Mouse (Mus musculus): Measurements from ENCODE around the gene Nle1. TPM values are rescaled to one million over a fixed set of nuclear protein-coding genes. Genes with fewer than 3 reads are reported as not detected.
A peak's percentile ranks its signal among the peaks of the same experiment; 100 is the strongest.

The Nle1 gene
- polyA plus RNA-seq, 1 experiment from 2014 or later, result 10.8 TPM

DNA sequence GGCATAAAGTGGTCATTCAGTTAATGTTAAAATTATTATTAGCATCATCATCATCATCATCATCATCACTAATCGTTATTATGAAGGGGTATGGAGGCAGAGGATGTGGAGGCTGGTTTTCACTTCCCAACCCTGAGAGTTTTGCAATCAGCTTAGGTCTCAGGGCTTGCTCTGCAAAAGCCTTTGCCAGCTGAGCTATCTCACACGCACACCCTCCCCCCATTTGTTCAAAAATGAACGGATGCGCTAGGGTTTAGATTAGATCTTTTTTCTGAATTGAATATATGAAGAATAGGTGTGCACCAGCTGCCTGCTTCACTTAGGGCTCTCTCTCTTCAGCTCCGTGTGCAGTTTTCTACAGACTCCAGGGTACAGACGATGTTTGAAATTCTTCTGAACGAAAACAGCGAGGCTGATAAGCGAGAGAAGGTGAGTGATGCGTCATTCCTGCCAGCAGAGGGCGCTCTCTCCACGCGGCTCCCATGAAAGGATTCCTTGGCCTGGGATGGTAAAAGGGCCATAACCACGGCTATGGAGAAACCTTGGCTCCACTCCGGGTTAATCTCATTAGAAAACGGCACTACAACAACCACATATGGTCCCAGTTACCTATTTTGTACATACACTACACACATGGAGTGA lies 6.6 kb upstream of the Nle1 start:
- no peak overlapping the region for H3K27ac ChIP-seq (ENCODE audit: low read length)
- DNase-seq (ENCODE audit: low spot score) (peak; percentile 73), ATAC-seq (peak; percentile 57)
- H3K36me3 ChIP-seq (ENCODE audit: insufficient read depth, low read length), result no peaks in the 10 kb centered on the region
- H3K4me3 ChIP-seq (ENCODE audit: low read depth, low read length), result no peak overlapping the region
- no peaks in the 10 kb centered on the region for H3K27me3 ChIP-seq (replicated peaks; ENCODE audit: insufficient read depth, low read length)
- H3K9ac ChIP-seq (replicated peaks; ENCODE audit: low read depth), result no peak overlapping the region
- TF ChIP-seq EP300 (IDR thresholded peaks at IDR 0.05) (no peak), CTCF (IDR thresholded peaks at IDR 0.05) (peak; percentile 99)
- no peaks in the 10 kb centered on the region for H3K4me1 ChIP-seq (ENCODE audit: insufficient read depth, low read depth, low read length)
- H3K9me3 ChIP-seq (ENCODE audit: low read length), result no peaks in the 10 kb centered on the region
- WGBS, result 4% methylated on average over 16 of the region's 16 CpGs
- no peak overlapping the region for H3K4me2 ChIP-seq (replicated peaks; ENCODE audit: low read depth, low read length)

DNA sequence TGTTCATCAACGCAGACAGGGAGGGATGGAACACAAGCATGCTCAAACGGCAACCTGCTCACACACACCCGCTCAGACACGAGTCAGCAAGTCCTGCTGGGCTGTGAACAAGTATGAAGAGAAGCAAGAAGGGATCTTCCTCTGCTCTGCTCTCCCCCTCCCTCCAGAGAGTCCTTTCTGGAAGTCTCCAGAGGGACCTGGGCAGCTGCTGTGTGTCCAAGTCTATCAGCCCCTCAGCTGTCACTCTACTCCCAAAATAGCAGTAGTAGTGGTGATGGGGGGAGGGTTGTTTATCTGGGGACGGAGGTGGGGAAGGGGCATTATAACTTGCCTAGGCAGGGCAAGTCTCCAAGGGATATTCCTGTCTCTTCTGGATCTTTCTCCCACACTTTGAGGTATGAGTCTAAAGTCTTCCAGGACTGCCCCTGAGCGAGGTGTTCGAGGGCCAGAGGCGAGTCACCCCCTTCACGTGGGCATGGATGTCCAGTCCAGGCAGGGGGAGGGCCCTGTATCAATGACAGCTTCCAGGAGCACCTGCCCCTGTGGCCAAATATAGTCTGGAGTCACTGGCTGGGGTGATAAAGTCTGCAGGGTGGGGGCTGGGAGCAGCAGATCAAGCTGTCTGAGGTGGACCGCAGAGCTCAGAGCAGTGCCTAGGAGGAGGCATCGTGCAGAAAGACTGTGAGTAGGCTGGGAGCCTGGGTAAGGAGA lies 2.6 kb upstream of the Nle1 start:
- Histone ChIP-seq H3K4me2 (replicated peaks; ENCODE audit: low read depth, low read length) (no peak overlapping the region), H3K4me1 (ENCODE audit: insufficient read depth, low read depth, low read length) (peaks cover 6% of the 10 kb centered on the region; the same call in 1 of the 2 replicates), H3K9ac (replicated peaks; ENCODE audit: low read depth) (no peak overlapping the region), H3K36me3 (ENCODE audit: insufficient read depth, low read length) (no peaks in the 10 kb centered on the region), H3K27me3 (replicated peaks; ENCODE audit: insufficient read depth, low read length) (no peaks in the 10 kb centered on the region), H3K4me3 (ENCODE audit: low read depth, low read length) (no peak overlapping the region), H3K9me3 (ENCODE audit: low read length) (no peaks in the 10 kb centered on the region), H3K27ac (ENCODE audit: low read length) (no peak overlapping the region)
- 65% methylated on average over 11 of the region's 11 CpGs for WGBS
- DNase-seq (ENCODE audit: low spot score), result no peak
- no peak for TF ChIP-seq EP300 (IDR thresholded peaks at IDR 0.05)
- no peak for TF ChIP-seq CTCF (IDR thresholded peaks at IDR 0.05)
- no peak for ATAC-seq

DNA sequence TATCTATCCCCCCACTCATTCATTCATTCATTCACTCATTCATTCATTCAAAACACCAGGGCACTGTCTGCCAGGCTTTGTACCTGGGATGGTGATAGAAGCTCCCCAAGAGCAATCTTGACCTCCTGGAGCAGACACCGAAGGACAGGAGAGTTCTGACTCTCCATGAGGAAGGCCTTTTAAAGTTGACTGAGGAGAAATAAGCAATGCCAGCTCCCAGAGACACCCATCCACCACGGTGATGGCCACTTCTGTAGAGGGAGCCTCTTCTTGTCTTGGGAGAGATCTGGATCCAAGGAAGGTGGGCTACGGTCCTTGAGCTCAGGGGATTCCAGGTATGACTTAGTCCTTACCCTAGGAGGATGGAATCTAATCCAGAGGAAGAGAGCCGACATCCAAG lies 2.0 kb upstream of the Nle1 start, which contains the start of gene Unc45b:
Gene Unc45b, plus strand, starts transcription at position 301 of the 400 bp plus-strand sequence.
- no peaks in the 10 kb centered on the region for H3K36me3 ChIP-seq (ENCODE audit: insufficient read depth, low read length)
- no peak within 1 kb of the TSS for H3K9ac ChIP-seq (replicated peaks; ENCODE audit: low read depth)

DNA sequence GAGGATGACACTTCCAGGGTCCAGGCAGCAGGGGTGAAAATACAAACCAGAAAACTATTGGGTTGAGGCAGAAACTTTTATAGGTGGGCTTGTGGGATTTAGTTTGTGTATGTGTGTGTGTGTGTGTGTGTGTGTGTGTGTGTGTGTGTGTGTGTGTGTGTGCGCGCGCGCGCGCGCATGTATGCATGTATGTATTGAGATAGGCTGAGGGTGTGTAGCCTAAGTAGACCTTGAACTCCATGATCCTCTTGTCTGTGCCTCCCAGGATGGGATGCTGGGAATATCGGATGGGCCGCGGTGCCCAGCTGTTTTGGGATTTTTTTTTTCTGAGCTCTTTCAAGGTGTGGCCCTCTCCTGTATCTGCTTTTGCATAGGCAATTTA lies 388 bp upstream of the Nle1 start:
- Histone ChIP-seq H3K4me1 (ENCODE audit: insufficient read depth, low read depth, low read length) (peaks cover 6% of the 10 kb centered on the region; the same call in 1 of the 2 replicates), H3K36me3 (ENCODE audit: insufficient read depth, low read length) (no peaks in the 10 kb centered on the region; the same call in 1 of the 2 replicates), H3K9ac (replicated peaks; ENCODE audit: low read depth) (no peak overlapping the region), H3K4me3 (ENCODE audit: low read depth, low read length) (no peak overlapping the region), H3K9me3 (ENCODE audit: low read length) (no peaks in the 10 kb centered on the region), H3K4me2 (replicated peaks; ENCODE audit: low read depth, low read length) (peak overlapping the region; percentile 83), H3K27ac (ENCODE audit: low read length) (no peak overlapping the region), H3K27me3 (replicated peaks; ENCODE audit: insufficient read depth, low read length) (no peaks in the 10 kb centered on the region)
- TF ChIP-seq CTCF (IDR thresholded peaks at IDR 0.05) (no peak), EP300 (IDR thresholded peaks at IDR 0.05) (no peak)
- no peak for DNase-seq (ENCODE audit: low spot score)
- ATAC-seq, result no peak
- WGBS, result 55% methylated on average over 10 of the region's 10 CpGs

More for the DNA sequence above, 2.0 kb upstream of the Nle1 start, which contains the start of gene Unc45b:
- Histone ChIP-seq H3K4me1 (ENCODE audit: insufficient read depth, low read depth, low read length) (peaks cover 6% of the 10 kb centered on the region; the same call in 1 of the 2 replicates), H3K27me3 (replicated peaks; ENCODE audit: insufficient read depth, low read length) (no peaks in the 10 kb centered on the region), H3K4me3 (ENCODE audit: low read depth, low read length) (no peak within 1 kb of the TSS), H3K4me2 (replicated peaks; ENCODE audit: low read depth, low read length) (no peak within 1 kb of the TSS), H3K9me3 (ENCODE audit: low read length) (no peaks in the 10 kb centered on the region), H3K27ac (ENCODE audit: low read length) (no peak within 1 kb of the TSS)
- ATAC-seq (no peak), DNase-seq (ENCODE audit: low spot score) (no peak)
- TF ChIP-seq EP300 (IDR thresholded peaks at IDR 0.05) (no peak), CTCF (IDR thresholded peaks at IDR 0.05) (no peak)
- 79% methylated on average over 4 of the region's 4 CpGs for WGBS

DNA sequence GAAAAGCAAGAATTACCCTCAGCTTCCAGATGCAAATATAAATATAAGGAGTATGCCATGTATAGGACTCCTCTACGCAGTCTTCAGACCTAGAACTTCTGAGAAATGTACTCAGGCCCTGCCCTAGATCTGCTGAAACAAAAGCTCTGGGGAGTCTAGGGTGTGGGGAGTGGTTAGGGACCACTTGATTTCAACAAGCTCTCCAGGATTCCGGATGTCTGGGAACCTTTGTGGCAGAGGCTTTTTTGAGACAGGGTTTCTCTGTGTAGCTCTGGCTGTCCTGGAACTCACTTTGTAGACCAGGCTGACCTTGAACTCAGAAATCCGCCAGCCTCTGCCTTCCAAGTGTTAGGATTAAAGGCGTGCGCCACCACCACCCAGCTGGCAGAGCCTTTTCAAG lies 2.4 kb downstream of the Nle1 start:
- H3K36me3 ChIP-seq (ENCODE audit: insufficient read depth, low read length), result peaks cover 5% of the 10 kb centered on the region
- no peak for TF ChIP-seq CTCF (IDR thresholded peaks at IDR 0.05)
- TF ChIP-seq EP300 (IDR thresholded peaks at IDR 0.05), result no peak
- WGBS, result 79% methylated on average over 5 of the region's 5 CpGs
- no peaks in the 10 kb centered on the region for H3K27me3 ChIP-seq (replicated peaks; ENCODE audit: insufficient read depth, low read length)
- no peaks in the 10 kb centered on the region for H3K9me3 ChIP-seq (ENCODE audit: low read length)
- H3K4me1 ChIP-seq (ENCODE audit: insufficient read depth, low read depth, low read length), result peaks cover 6% of the 10 kb centered on the region; the same call in 1 of the 2 replicates
- H3K4me3 ChIP-seq (ENCODE audit: low read depth, low read length), result no peak overlapping the region
- no peak overlapping the region for H3K27ac ChIP-seq (ENCODE audit: low read length)
- H3K4me2 ChIP-seq (replicated peaks; ENCODE audit: low read depth, low read length), result no peak overlapping the region
- no peak for ATAC-seq
- no peak overlapping the region for H3K9ac ChIP-seq (replicated peaks; ENCODE audit: low read depth)
- no peak for DNase-seq (ENCODE audit: low spot score)

DNA sequence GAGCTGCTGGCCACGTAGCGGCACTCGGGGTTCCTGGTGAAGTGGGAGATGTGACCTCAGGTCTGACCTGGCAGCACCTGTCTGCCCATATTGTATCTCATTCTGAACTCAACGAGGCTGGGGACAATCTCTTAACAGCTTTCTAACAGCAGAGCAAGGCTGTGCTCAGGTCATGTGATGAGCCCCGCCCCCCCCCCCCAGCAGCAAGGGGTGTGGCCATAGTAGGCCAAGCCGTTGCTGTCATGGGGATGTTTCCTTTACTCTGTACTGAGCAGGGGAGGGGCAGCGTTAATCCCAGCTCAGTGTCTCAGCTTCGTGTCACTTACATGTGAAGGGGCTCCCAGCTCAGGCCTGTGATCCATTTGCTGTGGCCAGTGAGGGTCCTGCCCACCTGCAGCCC lies 3.3 kb downstream of the Nle1 start:
- Histone ChIP-seq H3K36me3 (ENCODE audit: insufficient read depth, low read length) (peaks cover 5% of the 10 kb centered on the region), H3K4me3 (ENCODE audit: low read depth, low read length) (no peak overlapping the region), H3K9me3 (ENCODE audit: low read length) (no peaks in the 10 kb centered on the region), H3K9ac (replicated peaks; ENCODE audit: low read depth) (no peak overlapping the region), H3K27me3 (replicated peaks; ENCODE audit: insufficient read depth, low read length) (no peaks in the 10 kb centered on the region), H3K4me1 (ENCODE audit: insufficient read depth, low read depth, low read length) (peaks cover 6% of the 10 kb centered on the region; the same call in 1 of the 2 replicates), H3K4me2 (replicated peaks; ENCODE audit: low read depth, low read length) (no peak overlapping the region), H3K27ac (ENCODE audit: low read length) (no peak overlapping the region)
- DNase-seq (ENCODE audit: low spot score) (no peak), ATAC-seq (no peak)
- 65% methylated on average over 8 of the region's 8 CpGs for WGBS
- TF ChIP-seq CTCF (IDR thresholded peaks at IDR 0.05), result no peak
- TF ChIP-seq EP300 (IDR thresholded peaks at IDR 0.05), result no peak

All from lung, postnatal 0 days (tissue).